Mouse (Mus musculus) liver, postnatal 0 days (tissue): ENCODE data around the gene Ttc32. TPM values are rescaled to one million over a fixed set of nuclear protein-coding genes. Genes with fewer than 3 reads are reported as not detected.

Experiments used
- ATAC-seq: fragments of 200-750 bp; cut with Nextera tagmentation; 2 replicates; pipeline ENCODE4 v1.8.0; 2017; ENCODE audit warnings: mild to moderate bottlenecking, moderate library complexity
- DNase-seq: peaks from one replicate; pipeline ENCODE4 v3.0.0-alpha.2; 2016
- H3K27ac ChIP-seq: fragments of 300-500 bp; sonication (generic); 2 replicates; pipeline ENCODE4 v1.5.1; 2014; ENCODE audit warnings: antibody characterized with exemption, moderate library complexity, mild to moderate bottlenecking, low read depth
- H3K27me3 ChIP-seq: fragments of 300-500 bp; sonication (generic); 2 replicates; pipeline ENCODE4 v1.6.1; 2014; ENCODE audit warnings: low read length, control low read depth, mixed read lengths; ENCODE audit not compliant: insufficient read depth
- H3K36me3 ChIP-seq: fragments of 300-500 bp; sonication (generic); replicated peaks from 2 replicates; pipeline ENCODE4 v1.6.1; 2014; ENCODE audit warnings: mild to moderate bottlenecking, control low read depth, low read length, moderate library complexity, mixed read lengths; ENCODE audit not compliant: insufficient read depth
- H3K4me1 ChIP-seq: fragments of 300-500 bp; sonication (generic); 2 replicates; pipeline ENCODE4 v1.6.1; 2014; ENCODE audit warnings: antibody characterized with exemption, mild to moderate bottlenecking, control low read depth; ENCODE audit not compliant: insufficient read depth
- H3K4me2 ChIP-seq: fragments of 300-500 bp; sonication (generic); 2 replicates; pipeline ENCODE4 v1.6.1; 2014; ENCODE audit warnings: low read depth, mild to moderate bottlenecking, low read length, moderate library complexity, mixed read lengths
- H3K4me3 ChIP-seq: fragments of 300-500 bp; sonication (generic); 2 replicates; pipeline ENCODE4 v1.5.1; 2014; ENCODE audit warnings: low read depth, low read length
- H3K9ac ChIP-seq: fragments of 300-500 bp; sonication (generic); replicated peaks from 2 replicates; pipeline ENCODE4 v1.6.1; 2014; ENCODE audit warnings: mild to moderate bottlenecking, moderate library complexity
- H3K9me3 ChIP-seq: fragments of 300-500 bp; sonication (generic); 2 replicates; pipeline ENCODE4 v1.6.1; 2016; ENCODE audit warnings: mild to moderate bottlenecking, control low read depth, low read length, mixed read lengths
- CTCF ChIP-seq: sonication (generic); IDR thresholded peaks from 2 replicates; pipeline ENCODE4 v1.5.1; 2016; ENCODE audit warnings: antibody characterized with exemption, low read depth
- EP300 ChIP-seq: IDR thresholded peaks from 2 replicates; pipeline ENCODE4 v1.6.1; 2016; ENCODE audit warnings: antibody characterized with exemption, low read depth, mild to moderate bottlenecking
- whole genome bisulfite sequencing: fragments of 180-500 bp; shearing (Covaris S2); extraction: QIAGEN DNeasy Blood & Tissue Kit; methylation state at CpG from one replicate; pipeline ENCODE4 v1.1.7; 2014; ENCODE audit not compliant: insufficient replicate concordance; 5-methylcytosine and 5-hydroxymethylcytosine counted together
- polyA plus RNA-seq: library from polyadenylated mRNA; unstranded; fragments of >200 nt; fragmentation: Nextera tagmentation; extraction: Ambion mirVana; gene quantifications from 2 replicates; pipeline ENCODE4 v1.2.1, GENCODE M21; 2015

Ttc32 gene
- polyA plus RNA-seq, 1 experiment from 2014 or later = 15.2 TPM

DNA sequence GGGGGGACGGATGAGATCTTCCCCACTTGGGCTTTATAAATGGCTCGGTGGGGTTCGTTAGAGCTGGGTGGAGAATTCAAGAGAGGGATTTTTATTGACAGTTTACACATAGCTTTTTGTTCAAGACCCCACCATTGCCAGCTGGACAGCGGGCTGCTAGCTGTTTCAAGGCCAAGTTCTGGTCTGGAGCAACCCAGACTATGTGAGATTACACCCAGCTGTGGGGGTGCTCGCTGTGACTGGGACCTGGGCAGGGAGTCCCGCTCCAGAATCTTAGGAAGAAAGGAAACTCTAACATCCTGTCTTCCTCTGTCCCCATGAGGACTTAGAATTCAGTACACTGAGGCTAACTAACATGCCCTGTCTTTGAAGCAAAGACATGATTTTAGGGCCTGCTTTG, 33.8 kb downstream of the Ttc32 start:
- TF ChIP-seq EP300 (no peak), CTCF (no peak)
- no peaks in the 10 kb centered on the region for H3K36me3 ChIP-seq
- H3K4me3 ChIP-seq = no peak overlapping the region
- WGBS = 71% methylated on average over 6 of the region's 6 CpGs
- H3K4me2 ChIP-seq = no peak overlapping the region
- H3K9ac ChIP-seq = no peak overlapping the region
- no peaks in the 10 kb centered on the region for H3K4me1 ChIP-seq
- no peaks in the 10 kb centered on the region for H3K9me3 ChIP-seq
- DNase-seq (no peak), ATAC-seq (no peak)
- H3K27ac ChIP-seq = no peak overlapping the region
- no peaks in the 10 kb centered on the region for H3K27me3 ChIP-seq

DNA sequence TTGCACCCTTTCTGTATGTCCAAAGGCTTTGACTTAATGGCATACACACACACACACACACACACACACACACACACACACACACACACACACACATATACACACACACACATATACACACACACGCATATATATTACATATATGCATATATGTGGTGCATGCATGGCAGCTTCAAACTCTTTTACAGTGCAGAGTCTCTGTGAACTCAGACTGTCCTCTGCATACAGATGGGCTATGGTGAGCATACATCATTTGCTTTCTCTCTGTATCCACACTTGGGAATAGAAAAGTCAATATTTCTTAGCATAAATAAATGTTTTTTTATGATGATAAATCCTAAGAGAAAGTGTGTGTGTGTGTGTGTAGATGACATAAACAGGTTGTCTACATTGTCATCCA, 41.3 kb downstream of the Ttc32 start:
- H3K27ac ChIP-seq = no peak overlapping the region
- no peak overlapping the region for H3K4me2 ChIP-seq
- ATAC-seq = no peak
- H3K9ac ChIP-seq = no peak overlapping the region
- TF ChIP-seq CTCF (no peak), EP300 (no peak)
- no peaks in the 10 kb centered on the region for H3K9me3 ChIP-seq
- WGBS = 82% methylated on average over 1 of the region's 1 CpGs
- no peaks in the 10 kb centered on the region for H3K27me3 ChIP-seq
- H3K36me3 ChIP-seq = no peaks in the 10 kb centered on the region
- H3K4me3 ChIP-seq = no peak overlapping the region
- DNase-seq = no peak
- no peaks in the 10 kb centered on the region for H3K4me1 ChIP-seq

DNA sequence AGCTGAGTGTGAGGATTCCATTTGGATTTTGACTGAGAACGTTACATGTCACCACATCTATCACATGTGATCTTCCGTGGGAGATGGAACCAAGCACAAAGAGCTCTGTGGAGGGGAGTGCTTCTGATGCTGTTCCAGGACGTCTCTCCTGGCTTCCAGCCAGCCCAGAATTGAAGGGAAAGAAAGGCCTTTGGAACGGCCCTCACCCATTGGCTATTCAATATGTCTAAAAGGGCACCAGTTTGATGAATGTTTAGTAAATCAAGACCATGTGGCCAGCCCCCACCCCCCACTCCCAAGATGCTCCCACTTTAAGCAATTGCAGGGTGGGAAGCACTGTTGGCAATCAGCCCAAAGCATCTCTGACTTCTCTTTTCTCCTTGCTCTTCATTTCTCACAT, 41.7 kb downstream of the Ttc32 start:
- no peak overlapping the region for H3K4me2 ChIP-seq
- no peak overlapping the region for H3K27ac ChIP-seq
- ATAC-seq (no peak), DNase-seq (no peak)
- no peak overlapping the region for H3K4me3 ChIP-seq
- 69% methylated on average over 4 of the region's 4 CpGs for WGBS
- H3K9ac ChIP-seq = no peak overlapping the region
- no peaks in the 10 kb centered on the region for H3K36me3 ChIP-seq
- H3K4me1 ChIP-seq = no peaks in the 10 kb centered on the region
- no peaks in the 10 kb centered on the region for H3K9me3 ChIP-seq
- H3K27me3 ChIP-seq = no peaks in the 10 kb centered on the region
- TF ChIP-seq CTCF = no peak
- TF ChIP-seq EP300 = no peak

DNA sequence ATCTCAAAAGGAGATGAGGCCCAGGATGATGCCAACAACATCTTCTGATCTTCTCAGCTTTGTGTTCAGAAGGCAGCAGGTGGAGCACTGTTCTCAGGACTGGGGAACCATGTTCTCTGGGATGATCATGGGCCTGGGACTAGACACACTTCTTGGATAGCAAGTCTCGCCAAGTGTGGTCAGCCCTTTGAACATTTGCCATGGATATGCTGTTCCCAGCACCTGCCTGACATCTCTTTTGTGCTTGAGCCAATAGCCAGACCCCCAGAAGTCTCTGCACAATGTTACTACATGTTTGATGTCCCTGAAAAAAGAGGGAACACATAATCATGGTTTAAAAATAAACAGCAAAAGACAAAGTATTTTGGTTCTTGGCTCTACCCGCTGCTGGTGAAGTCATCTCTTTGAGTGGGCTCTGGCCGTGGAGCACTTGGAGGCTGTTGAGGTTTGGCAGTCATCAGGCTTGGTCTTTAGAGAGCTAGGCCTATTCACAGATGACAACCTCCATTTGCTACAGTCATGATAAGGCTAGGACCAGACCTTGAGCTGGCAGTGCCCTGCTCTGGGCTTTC, 47.8 kb downstream of the Ttc32 start:
- Histone ChIP-seq H3K9ac (no peak overlapping the region), H3K36me3 (no peaks in the 10 kb centered on the region), H3K4me2 (no peak overlapping the region), H3K4me1 (no peaks in the 10 kb centered on the region), H3K27me3 (no peaks in the 10 kb centered on the region), H3K27ac (no peak overlapping the region), H3K4me3 (no peak overlapping the region), H3K9me3 (no peaks in the 10 kb centered on the region)
- DNase-seq (no peak), ATAC-seq (no peak)
- 84% methylated on average over 3 of the region's 3 CpGs for WGBS
- TF ChIP-seq EP300 = no peak
- TF ChIP-seq CTCF = no peak

DNA sequence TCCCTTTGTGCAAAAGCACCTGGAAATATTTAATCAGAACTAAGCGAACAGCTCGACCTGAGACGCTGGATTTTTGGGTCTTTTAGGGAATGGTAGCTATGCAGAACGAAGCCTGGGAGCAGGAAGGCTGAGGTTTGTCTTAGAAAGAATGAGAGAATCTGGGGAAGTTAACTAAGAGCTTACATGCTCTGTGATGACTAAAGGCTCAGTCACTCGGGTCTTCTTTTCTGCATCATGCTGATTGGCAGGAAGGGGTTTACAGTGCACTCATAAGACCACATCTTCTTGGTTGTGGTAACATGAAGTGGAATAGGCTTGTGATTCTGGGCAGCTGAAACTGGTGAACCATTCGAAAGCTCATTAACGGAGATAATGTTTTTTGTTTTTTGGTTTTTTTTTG, 60.4 kb downstream of the Ttc32 start:
- TF ChIP-seq CTCF (no peak), EP300 (no peak)
- Histone ChIP-seq H3K4me1 (no peaks in the 10 kb centered on the region), H3K27me3 (no peaks in the 10 kb centered on the region), H3K4me2 (no peak overlapping the region), H3K36me3 (no peaks in the 10 kb centered on the region), H3K4me3 (no peak overlapping the region), H3K9me3 (no peaks in the 10 kb centered on the region), H3K9ac (no peak overlapping the region), H3K27ac (no peak overlapping the region)
- DNase-seq (no peak), ATAC-seq (no peak)
- WGBS = 71% methylated on average over 7 of the region's 7 CpGs

Other genes starting within 250 kb of the Ttc32 start
- gene Laptm4a, start 108.3 kb upstream of the Ttc32 start, polyA plus RNA-seq = 125 and 128 TPM in 2 replicates
- gene Matn3, start 82.1 kb upstream of the Ttc32 start, polyA plus RNA-seq = not detected in 2 replicates
- gene Wdr35, start 56.1 kb upstream of the Ttc32 start, polyA plus RNA-seq = 1.1 and 1.4 TPM in 2 replicates